Mouse (Mus musculus) testis, postnatal 14 days (tissue): Measurements from ENCODE around the gene Ecpas.

Source experiments
- DNase-seq: peaks from one replicate; pipeline ENCODE4 v3.0.0; 2021; ENCODE audit warnings: low spot score

The Ecpas gene

GRCm38 (mm10) chr4:58912629-58913335 is at the start of gene Ecpas:
TSS of gene Ecpas (minus strand) at chr4:58912749.
- DNase-seq = peak; percentile 87

DNA sequence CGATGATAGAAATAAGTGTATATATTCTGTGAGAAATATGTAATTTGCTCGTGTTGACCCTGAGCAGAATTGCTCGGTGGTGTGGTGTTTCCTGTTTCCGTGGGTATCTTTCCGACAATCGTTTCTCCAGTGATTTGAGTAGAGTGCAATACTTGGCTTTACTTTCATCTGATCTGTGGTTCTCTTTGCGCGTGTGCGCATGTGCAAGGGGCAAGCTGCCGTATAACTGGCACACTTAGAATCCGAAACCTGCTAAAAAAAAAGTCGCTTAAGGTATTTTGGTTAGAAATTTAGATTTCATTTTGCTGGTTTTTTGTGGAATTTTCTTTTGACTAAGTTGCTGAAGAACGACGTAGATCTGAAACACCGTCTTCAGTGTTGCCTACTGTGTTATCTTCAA is 49.2 kb upstream of the Ecpas start:
- DNase-seq = no peak

DNA sequence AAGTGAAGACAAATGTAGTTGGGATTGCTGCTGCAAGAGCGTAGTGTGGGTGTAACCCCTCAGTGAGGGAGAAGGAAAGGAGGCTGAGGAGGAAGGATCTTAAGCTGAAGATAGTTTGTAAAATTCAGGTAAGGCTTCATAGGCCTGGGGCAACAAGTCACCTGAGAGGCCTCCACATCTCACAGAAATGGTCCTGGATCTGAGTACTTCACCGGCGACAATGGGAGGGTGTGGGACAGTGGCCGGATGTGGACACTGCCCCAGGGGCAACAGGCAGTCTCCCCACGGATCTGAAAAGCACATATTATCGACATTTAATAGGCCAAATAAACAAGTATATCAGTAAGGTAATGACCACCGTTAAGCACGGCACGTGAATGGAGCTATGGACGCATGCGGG is 40.1 kb upstream of the Ecpas start:
- no peak for DNase-seq

DNA sequence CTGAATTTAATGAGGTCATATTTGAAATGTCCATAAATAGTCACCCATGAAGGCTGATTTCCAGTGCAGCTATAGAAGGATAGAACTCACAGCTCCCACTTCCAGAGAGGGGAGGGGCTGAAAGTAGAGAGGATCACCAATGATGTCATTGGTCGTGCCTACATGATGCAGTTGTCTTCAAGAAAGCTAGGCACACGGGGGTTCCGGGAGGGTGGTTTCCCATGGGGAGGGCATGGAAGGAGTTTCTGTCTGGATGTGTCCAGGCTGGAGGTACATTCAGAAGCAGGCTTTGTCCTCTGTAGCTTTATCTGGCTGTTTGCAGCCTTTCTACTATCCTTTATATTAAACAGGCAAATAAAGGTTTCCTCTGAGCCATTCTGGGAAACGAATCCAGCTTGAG is 35.8 kb upstream of the Ecpas start:
- no peak for DNase-seq

- no peak for DNase-seq
Observed at GRCm38 (mm10) chr4:58944695-58945094, 32.1 kb upstream of the Ecpas start.

GRCm38 (mm10) chr4:58944206-58944553 is 31.6 kb upstream of the Ecpas start:
- DNase-seq = no peak

GRCm38 (mm10) chr4:58943420-58944205 is 31.1 kb upstream of the Ecpas start, which contains the start of gene Zkscan16:
TSS of gene Zkscan16 (plus strand) at chr4:58943628.
- peak; percentile 85 for DNase-seq

GRCm38 (mm10) chr4:58942942-58943341 is 30.4 kb upstream of the Ecpas start:
- no peak for DNase-seq

- no peak for DNase-seq
Observed at GRCm38 (mm10) chr4:58941638-58942037, 29.1 kb upstream of the Ecpas start.

GRCm38 (mm10) chr4:58935846-58936245 is 23.3 kb upstream of the Ecpas start:
- no peak for DNase-seq

DNA sequence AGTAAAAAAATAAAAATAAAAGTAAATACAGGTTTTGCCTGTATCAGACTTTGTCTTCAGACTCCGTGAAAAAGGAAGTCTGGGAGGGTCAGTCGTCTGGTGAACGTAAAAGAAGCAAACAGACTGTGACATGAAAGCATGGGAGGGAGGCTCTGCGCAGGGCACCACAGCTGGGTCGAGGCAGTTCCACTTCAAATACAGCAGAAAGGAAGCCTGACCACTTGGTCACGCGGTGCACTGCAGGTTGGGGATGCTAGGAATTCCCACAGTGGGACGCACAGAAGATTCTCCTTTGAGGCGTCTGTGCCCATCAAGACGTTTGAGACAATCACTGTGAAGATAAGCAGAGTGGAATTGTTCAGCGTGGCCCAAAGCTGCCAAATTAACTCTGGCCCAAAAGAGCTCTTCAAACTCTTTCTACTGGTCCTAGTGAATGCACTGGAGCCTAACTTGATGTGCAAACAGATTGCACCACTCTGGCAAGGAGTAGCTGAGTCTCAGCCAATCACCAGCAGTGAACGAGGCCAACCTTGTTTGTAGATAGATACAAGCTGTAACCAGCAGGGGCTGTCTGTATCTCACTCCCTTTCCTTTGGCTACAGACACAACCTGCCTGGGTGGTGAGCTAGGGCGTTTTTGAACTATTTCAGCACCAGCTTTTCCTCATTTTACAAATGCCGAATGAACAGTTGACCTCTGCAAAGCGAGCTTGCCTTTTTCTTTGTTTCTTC is 22.4 kb upstream of the Ecpas start:
- DNase-seq = peak; percentile 76

DNA sequence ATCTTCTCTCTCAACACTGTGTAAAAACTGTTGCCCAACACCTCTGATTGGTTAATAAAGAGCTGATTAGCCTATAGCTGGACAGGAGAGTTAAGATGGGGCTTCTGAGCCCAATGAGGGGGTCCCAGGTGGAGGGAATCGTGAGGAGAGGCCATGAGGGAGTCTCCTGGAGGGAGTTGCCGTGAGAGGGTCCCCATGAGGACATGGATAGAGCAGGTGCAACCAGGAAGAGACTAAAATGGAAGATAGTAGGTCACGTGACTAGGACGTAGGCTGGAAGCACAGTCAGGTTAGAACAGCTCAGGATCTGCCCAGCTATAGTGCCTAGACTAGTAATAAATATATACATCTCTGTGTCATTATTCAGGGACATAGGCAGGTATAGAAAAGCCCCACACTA is 21.8 kb upstream of the Ecpas start:
- DNase-seq = no peak

DNA sequence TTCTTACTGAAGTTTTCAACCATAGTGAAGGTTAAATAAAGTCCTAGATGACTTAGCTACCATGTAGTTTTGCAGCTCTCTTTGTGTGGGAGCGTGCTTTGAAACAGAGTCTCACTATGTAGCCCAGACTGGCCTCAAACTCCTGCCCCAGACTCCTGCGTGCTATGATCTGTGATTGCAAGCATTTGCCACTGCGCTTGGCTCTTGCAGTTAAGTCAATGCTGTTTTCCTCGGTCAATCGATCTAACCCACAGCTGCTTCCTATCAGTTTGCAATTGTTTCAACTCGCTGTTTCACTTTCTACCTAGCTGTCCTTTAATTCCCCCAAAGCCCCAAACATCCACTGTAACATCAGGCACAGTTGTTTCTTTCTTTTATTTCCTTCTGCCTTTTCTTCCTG is 20.0 kb upstream of the Ecpas start:
- peak; percentile 76 for DNase-seq

GRCm38 (mm10) chr4:58927661-58928060 is 15.1 kb upstream of the Ecpas start:
- no peak for DNase-seq

DNA sequence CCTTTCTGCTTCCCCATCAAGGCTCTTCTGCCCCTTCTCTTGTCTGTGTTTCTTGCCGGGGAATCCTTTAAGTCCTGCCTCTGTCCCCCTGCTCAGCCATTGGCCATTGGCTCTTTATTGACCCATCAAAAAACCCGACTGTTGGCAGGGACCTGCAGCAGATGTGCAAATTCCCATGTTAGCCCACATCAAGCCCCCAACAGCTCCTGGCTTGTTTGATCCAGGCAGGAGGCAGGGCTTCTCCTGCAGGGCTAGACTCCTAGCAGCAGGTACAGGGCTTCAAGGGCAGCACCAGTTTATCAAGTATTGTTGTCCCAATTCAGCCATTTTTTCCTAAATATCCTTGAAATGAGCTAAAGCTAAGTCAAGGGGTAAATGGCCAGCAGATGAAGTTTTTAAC is 13.6 kb upstream of the Ecpas start:
- no peak for DNase-seq

- no peak for DNase-seq
Observed at GRCm38 (mm10) chr4:58925664-58926063, 13.1 kb upstream of the Ecpas start.

- DNase-seq = no peak
Observed at GRCm38 (mm10) chr4:58923933-58924332, 11.4 kb upstream of the Ecpas start.

DNA sequence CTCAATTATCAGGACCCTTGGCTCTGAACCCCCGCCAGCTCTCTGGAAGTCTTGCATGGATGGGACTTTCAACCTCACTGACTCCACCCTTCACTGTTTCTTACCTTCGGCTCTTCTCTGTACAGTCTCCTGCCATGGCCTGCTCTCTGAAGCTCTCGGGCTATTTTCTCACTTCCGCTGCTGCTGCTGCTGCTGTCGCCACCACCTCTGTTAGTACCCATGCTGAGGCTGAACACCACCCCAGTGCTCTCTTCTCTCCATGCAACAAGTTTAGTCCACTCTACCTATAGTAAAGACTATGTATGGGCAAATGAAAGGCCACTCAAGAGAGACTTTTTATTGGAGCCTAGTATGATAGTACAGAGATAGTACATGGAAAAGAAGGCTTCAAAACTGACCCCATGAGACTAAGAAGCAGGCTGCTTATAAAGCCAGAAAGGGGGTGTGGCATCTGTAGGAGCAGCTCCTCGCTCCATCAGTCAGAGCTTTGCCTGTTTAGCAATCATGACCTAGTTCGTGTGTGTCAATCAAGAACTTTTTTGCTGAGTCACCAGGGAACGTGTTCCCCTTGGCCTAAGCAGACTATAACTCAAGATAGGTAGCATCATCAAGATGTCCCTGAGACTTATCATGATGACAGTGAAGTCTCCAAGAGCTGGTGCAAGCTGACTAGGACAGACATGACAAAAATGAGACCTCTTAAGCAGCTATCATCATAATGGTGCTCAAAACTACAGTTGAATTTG is 2.7 kb upstream of the Ecpas start:
- no peak for DNase-seq

DNA sequence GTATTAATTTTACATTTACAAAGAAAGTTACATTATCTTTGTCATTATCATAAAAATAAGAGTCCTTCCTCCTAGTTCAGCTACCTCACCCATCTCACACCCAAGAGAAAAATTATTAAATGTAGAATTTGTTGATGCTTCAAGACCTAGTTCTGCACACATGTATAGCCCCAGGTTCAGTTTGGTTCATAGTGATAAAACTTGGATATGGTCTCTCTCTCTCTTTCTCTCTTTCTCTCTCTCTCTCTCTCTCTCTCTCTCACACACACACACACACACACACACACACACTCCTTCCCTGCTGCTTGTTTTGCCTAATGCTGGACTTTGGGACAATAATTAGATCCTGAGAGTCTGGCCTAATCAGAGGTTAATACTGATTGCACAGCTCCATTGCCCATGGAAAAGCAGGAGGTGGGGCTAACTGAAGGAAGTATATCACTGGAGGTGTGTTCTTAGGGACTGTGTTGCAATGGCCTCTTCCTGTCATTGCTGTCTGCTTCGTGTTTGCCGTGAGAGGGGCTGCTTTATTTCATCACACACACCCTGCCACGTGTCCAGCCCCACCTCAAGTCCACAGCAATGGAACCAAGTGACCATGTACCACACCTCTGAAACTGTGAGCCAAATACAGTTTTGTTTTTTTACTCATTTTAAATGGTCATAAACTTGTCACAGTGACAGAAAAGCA is 932 bp upstream of the Ecpas start:
- no peak for DNase-seq

- peak; percentile 75 for DNase-seq
Observed at GRCm38 (mm10) chr4:58911831-58912628, 519 bp downstream of the Ecpas start.
